Mouse (Mus musculus): ENCODE measurements around the gene Dnmt3a. TPM values are rescaled to one million over a fixed set of nuclear protein-coding genes. Genes with fewer than 3 reads are reported as not detected.

The Dnmt3a gene
- total and polyA plus RNA-seq, 3 experiments, result 13.6 to 56.0 (median 50.9) TPM

DNA sequence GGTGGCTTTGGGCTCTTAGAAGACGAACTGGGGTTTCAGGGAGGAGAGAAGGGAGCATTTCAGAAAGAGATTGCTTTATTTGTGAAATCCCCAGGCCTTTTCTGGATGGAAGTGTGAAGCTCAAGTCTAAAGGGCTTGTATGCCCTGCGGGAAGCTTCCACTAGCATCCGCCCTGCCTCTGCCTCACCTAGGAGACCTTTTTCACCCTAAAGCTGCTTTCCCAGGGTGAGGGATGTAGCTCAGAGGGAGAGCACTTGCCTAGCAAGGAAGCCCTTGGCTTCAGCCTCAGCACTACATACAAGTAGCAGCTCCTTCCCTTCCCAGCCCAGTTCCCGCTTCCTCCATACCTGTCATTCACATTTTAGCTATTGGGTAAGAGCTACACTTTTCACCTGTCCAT lies 71.6 kb downstream of the Dnmt3a start:
- no peaks in the 10 kb centered on the region; the same call in 1 of the 2 replicates for H3K36me3 ChIP-seq (ENCODE audit: control insufficient read depth, insufficient read depth, low read length)
- H3K27ac ChIP-seq, result no peak overlapping the region
- 95% methylated on average over 4 of the region's 4 CpGs for WGBS
- H3K79me2 ChIP-seq (replicated peaks; ENCODE audit: control insufficient read depth, insufficient read depth, low read length), result no peaks in the 10 kb centered on the region
- no peaks in the 10 kb centered on the region for H3K27me3 ChIP-seq (ENCODE audit: control insufficient read depth, insufficient read depth, low read length)
- H3K4me1 ChIP-seq (ENCODE audit: control insufficient read depth, insufficient read depth, low read length), result peaks cover 5% of the 10 kb centered on the region
- intact Hi-C loops (cut with DNase I), result no loop called here
- H3K4me3 ChIP-seq, result no peak overlapping the region
- H3K9ac ChIP-seq (ENCODE audit: low read depth, low read length), result no peak overlapping the region
- no peak for TF ChIP-seq EP300 (IDR thresholded peaks at IDR 0.05; ENCODE audit: insufficient read depth, low read depth, low read length)
- TF ChIP-seq CTCF (IDR thresholded peaks at IDR 0.05), result no peak
- TF ChIP-seq POLR2A (IDR thresholded peaks at IDR 0.05; ENCODE audit: insufficient read depth, low read depth, low read length), result no peak
- no peak for DNase-seq

DNA sequence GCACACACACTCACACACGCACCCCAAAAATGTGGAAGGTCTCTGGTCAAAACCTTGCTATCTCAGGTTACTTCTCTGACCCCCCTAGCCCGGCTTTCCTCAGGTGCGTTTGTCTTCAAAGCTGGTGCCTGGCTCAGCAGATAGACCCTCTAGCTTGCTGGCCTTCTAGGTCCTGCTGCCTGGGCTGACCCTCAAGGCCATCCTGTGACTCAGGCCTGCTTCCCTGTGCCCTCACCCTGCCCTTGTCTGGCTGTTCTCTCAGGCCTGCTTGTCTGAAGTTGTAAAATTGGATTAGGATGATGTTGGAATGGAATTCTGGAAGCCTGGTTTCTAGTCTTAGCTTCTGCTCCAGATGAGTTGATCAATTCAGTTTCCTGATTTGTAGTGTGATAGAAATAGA lies 75.7 kb downstream of the Dnmt3a start:
- H3K27me3 ChIP-seq (ENCODE audit: control insufficient read depth, insufficient read depth, low read length), result no peaks in the 10 kb centered on the region
- H3K4me1 ChIP-seq (ENCODE audit: control insufficient read depth, insufficient read depth, low read length), result peaks cover 3% of the 10 kb centered on the region
- whole genome bisulfite sequencing, result 85% methylated on average over 3 of the region's 3 CpGs
- no peaks in the 10 kb centered on the region; the same call in 1 of the 2 replicates for H3K36me3 ChIP-seq (ENCODE audit: control insufficient read depth, insufficient read depth, low read length)
- DNase-seq, result no peak
- no peak overlapping the region for H3K9ac ChIP-seq (ENCODE audit: low read depth, low read length)
- intact Hi-C loops (cut with DNase I), result no loop called here
- H3K27ac ChIP-seq, result no peak overlapping the region
- H3K4me3 ChIP-seq, result no peak overlapping the region
- no peak for TF ChIP-seq POLR2A (IDR thresholded peaks at IDR 0.05; ENCODE audit: insufficient read depth, low read depth, low read length)
- no peaks in the 10 kb centered on the region for H3K79me2 ChIP-seq (replicated peaks; ENCODE audit: control insufficient read depth, insufficient read depth, low read length)

DNA sequence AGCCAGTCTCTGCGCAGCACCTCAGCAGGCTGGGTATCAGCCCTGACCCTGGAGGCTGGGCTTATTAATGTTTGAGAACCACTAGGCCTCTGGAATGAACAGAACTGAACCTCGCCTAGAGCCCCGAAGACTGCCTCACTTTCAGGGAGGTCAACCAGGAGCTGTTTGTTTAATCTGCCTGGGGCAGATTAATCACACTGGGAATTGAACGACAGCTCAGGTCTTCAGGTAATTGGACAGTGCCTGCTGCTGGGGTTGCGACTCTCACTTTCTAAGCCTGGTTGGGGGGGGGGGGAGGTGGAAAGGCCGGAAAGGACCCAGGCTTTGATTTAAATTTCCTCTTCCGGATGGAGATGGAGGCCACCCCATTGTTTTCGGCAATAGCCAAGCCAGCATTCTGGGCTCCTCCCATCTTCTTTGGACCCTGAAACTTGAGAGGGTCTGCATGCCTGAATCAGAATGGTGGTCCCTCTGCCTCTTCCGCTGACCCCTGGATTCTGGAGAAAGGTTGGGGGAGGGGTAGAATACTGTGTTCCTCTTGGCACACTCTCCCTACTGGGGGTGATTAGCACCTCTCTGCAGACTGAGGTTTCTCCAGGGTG lies 79.2 kb downstream of the Dnmt3a start:
- Histone ChIP-seq H3K27ac (no peak overlapping the region), H3K27me3 (ENCODE audit: control insufficient read depth, insufficient read depth, low read length) (no peaks in the 10 kb centered on the region), H3K9ac (ENCODE audit: low read depth, low read length) (no peak overlapping the region), H3K36me3 (ENCODE audit: control insufficient read depth, insufficient read depth, low read length) (no peaks in the 10 kb centered on the region; the same call in 1 of the 2 replicates), H3K79me2 (replicated peaks; ENCODE audit: control insufficient read depth, insufficient read depth, low read length) (no peaks in the 10 kb centered on the region), H3K4me1 (ENCODE audit: control insufficient read depth, insufficient read depth, low read length) (peaks cover 16% of the 10 kb centered on the region), H3K4me3 (no peak overlapping the region)
- TF ChIP-seq POLR2A (IDR thresholded peaks at IDR 0.05; ENCODE audit: insufficient read depth, low read depth, low read length), result no peak
- TF ChIP-seq CTCF (IDR thresholded peaks at IDR 0.05), result no peak
- TF ChIP-seq EP300 (IDR thresholded peaks at IDR 0.05; ENCODE audit: insufficient read depth, low read depth, low read length), result no peak
- WGBS, result 46% methylated on average over 9 of the region's 9 CpGs
- intact Hi-C loops (cut with DNase I), result no loop called here
- no peak for DNase-seq

DNA sequence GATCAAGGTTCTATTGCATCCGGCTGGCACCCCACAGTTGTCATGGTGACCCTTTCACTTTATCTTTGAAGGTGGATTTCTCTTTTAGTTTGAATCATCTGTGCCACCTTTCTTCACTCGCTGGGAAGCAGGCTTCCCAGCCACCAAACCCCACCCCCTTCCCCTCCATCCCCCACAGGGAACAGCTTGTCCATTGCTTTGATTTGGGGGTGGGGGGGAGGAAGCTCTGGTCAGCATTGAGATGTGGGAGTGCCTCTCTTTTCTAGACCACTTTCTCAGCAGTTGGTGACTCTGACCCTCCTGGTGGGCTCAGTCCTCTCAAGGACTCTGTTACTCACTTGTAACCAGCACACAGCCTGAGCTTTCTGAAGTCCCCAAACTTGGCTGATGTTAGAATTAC lies 80.8 kb downstream of the Dnmt3a start:
- intact Hi-C loops (cut with DNase I), result no loop called here
- H3K4me1 ChIP-seq (ENCODE audit: control insufficient read depth, insufficient read depth, low read length), result peaks cover 16% of the 10 kb centered on the region
- H3K27me3 ChIP-seq (ENCODE audit: control insufficient read depth, insufficient read depth, low read length), result no peaks in the 10 kb centered on the region
- no peak overlapping the region for H3K9ac ChIP-seq (ENCODE audit: low read depth, low read length)
- H3K27ac ChIP-seq, result no peak overlapping the region
- whole genome bisulfite sequencing, result 58% methylated on average over 2 of the region's 2 CpGs
- no peaks in the 10 kb centered on the region; the same call in 1 of the 2 replicates for H3K36me3 ChIP-seq (ENCODE audit: control insufficient read depth, insufficient read depth, low read length)
- no peaks in the 10 kb centered on the region for H3K79me2 ChIP-seq (replicated peaks; ENCODE audit: control insufficient read depth, insufficient read depth, low read length)
- TF ChIP-seq CTCF (IDR thresholded peaks at IDR 0.05) (no peak), POLR2A (IDR thresholded peaks at IDR 0.05; ENCODE audit: insufficient read depth, low read depth, low read length) (no peak), EP300 (IDR thresholded peaks at IDR 0.05; ENCODE audit: insufficient read depth, low read depth, low read length) (no peak)
- no peak overlapping the region for H3K4me3 ChIP-seq
- no peak for DNase-seq

DNA sequence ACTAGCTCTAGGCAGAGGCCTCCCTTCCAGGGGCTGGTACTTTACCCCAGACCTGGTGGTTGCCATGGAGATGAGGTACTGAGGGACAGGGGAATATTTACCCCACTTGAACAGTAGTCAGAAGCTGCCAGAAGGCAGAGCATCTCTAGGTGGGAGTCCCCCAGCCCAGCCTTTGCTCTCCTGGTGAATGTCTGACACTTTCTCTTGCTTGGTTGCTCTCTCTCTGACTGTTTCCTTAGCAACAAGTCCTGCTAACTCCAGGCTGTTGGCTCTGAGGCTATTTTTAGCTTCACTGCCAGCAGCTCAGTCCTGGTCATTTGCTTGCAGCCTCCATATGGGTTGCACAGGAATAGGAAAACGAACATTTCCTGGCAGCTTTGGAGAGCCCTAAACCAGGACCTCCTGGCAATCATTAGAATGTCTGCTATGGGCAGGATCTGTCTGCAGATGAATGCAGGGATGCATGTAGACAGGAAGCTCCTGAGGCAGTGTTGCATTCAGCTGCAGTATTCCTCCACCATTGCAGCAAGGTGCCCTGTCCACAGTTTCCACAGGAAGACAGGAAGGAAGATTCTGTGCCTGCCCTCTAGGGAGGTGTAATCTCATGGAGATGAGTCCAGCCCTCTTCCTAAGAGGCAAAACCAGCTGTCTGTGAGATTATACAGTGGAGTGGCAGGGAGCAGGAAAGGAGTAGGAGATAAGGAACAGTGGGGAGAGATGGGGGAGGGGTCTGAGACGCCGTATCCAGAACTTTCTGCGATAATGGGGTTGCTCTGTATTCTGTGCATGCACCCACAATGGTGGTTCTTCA lies 81.9 kb downstream of the Dnmt3a start:
- Histone ChIP-seq H3K9ac (ENCODE audit: low read depth, low read length) (no peak overlapping the region), H3K27ac (peak overlapping the region; percentile 36), H3K27me3 (ENCODE audit: control insufficient read depth, insufficient read depth, low read length) (no peaks in the 10 kb centered on the region), H3K4me3 (no peak overlapping the region), H3K36me3 (ENCODE audit: control insufficient read depth, insufficient read depth, low read length) (no peaks in the 10 kb centered on the region; the same call in 1 of the 2 replicates), H3K4me1 (ENCODE audit: control insufficient read depth, insufficient read depth, low read length) (peaks cover 18% of the 10 kb centered on the region), H3K79me2 (replicated peaks; ENCODE audit: control insufficient read depth, insufficient read depth, low read length) (no peaks in the 10 kb centered on the region)
- peak in 1 of 2 experiments; percentile 31 for DNase-seq
- no peak for TF ChIP-seq POLR2A (IDR thresholded peaks at IDR 0.05; ENCODE audit: insufficient read depth, low read depth, low read length)
- no peak for TF ChIP-seq CTCF (IDR thresholded peaks at IDR 0.05)
- TF ChIP-seq EP300 (IDR thresholded peaks at IDR 0.05; ENCODE audit: insufficient read depth, low read depth, low read length), result no peak
- intact Hi-C loops (cut with DNase I), result no loop called here
- 7% methylated on average over 4 of the region's 4 CpGs for WGBS
